Mouse (Mus musculus): ENCODE measurements around the gene Hunk.

GRCm38 (mm10) chr16:90386514-90387160 lies 824 bp downstream of the Hunk start:
- TF ChIP-seq POLR2A (IDR thresholded peaks at IDR 0.05; ENCODE audit: extremely low read depth, insufficient read depth, low read length), result 0 out of 2 replicates have a peak, but pooled peaks have one; percentile 34
- TF ChIP-seq CTCF (IDR thresholded peaks at IDR 0.05; ENCODE audit: extremely low read depth, insufficient read depth, low read length), result peak; percentile 25; the same call in 1 of the 2 replicates

Measured in cortical plate, adult 2 months (tissue).